Mouse (Mus musculus) limb, embryonic 10.5 days (tissue): ENCODE measurements at regions not wholly inside any gene's neighbourhood (a gene's known extent, or its start where the extent isn't known, plus 50 kb on each side); places are given as distances from the start of the nearest gene placed in this dataset.
"Not testable (repeated sequence)": the region's sequence is repeated elsewhere in the genome, so short reads cannot be mapped to it uniquely, and the experiment has no call there.

Experiments used
- DNase-seq: peaks from one replicate; pipeline ENCODE4 v3.0.0-alpha.2; 2017; ENCODE audit warnings: low spot score
- H3K27ac ChIP-seq: fragments of 300-500 bp; sonication (generic); 2 replicates; pipeline ENCODE4 v1.5.1; 2016; ENCODE audit warnings: mild to moderate bottlenecking
- H3K27me3 ChIP-seq: fragments of 300-500 bp; sonication (generic); 2 replicates; pipeline ENCODE4 v1.6.1; 2016; ENCODE audit warnings: low read depth, mild to moderate bottlenecking; ENCODE audit not compliant: poor library complexity, severe bottlenecking
- H3K36me3 ChIP-seq: fragments of 300-500 bp; sonication (generic); 2 replicates; pipeline ENCODE4 v1.6.1; 2016; ENCODE audit warnings: mild to moderate bottlenecking, moderate library complexity
- H3K4me1 ChIP-seq: fragments of 300-500 bp; sonication (generic); 2 replicates; pipeline ENCODE4 v1.6.1; 2016
- H3K4me3 ChIP-seq: fragments of 300-500 bp; sonication (generic); 2 replicates; pipeline ENCODE4 v1.5.1; 2016; ENCODE audit warnings: mild to moderate bottlenecking, moderate library complexity
- H3K9me3 ChIP-seq: fragments of 300-500 bp; sonication (generic); replicated peaks from 2 replicates; pipeline ENCODE4 v1.6.1; 2016; ENCODE audit warnings: mild to moderate bottlenecking
- WGBS: fragments of 180-500 bp; shearing (Covaris S2); methylation state at CpG from one replicate; pipeline ENCODE4 v1.1.7; 2016; 5-methylcytosine and 5-hydroxymethylcytosine counted together

- 80% methylated on average over 5 of the region's 5 CpGs for WGBS
- H3K36me3 ChIP-seq = no peaks in the 10 kb centered on the region
- no peaks in the 10 kb centered on the region for H3K4me1 ChIP-seq
Observed at GRCm38 (mm10) chr7:87096500-87096899, 100.6 kb downstream of the Vmn2r79 start.

GRCm38 (mm10) chr7:87099611-87100010 lies 103.7 kb downstream of the Vmn2r79 start:
- H3K9me3 ChIP-seq, DNase-seq, H3K4me1 ChIP-seq, H3K27me3 ChIP-seq, H3K4me3 ChIP-seq, H3K27ac ChIP-seq, H3K36me3 ChIP-seq: not testable (repeated sequence)
- 57% methylated on average over 1 of the region's 1 CpGs for WGBS

More at GRCm38 (mm10) chr7:87096500-87096899, 100.6 kb downstream of the Vmn2r79 start:
- no peaks in the 10 kb centered on the region for H3K9me3 ChIP-seq
- H3K4me3 ChIP-seq = no peak overlapping the region
- no peaks in the 10 kb centered on the region for H3K27me3 ChIP-seq
- no peak for DNase-seq
- no peak overlapping the region for H3K27ac ChIP-seq

GRCm38 (mm10) chr7:87100377-87100776 lies 104.5 kb downstream of the Vmn2r79 start:
- H3K4me1 ChIP-seq, DNase-seq, H3K27me3 ChIP-seq, H3K9me3 ChIP-seq, H3K4me3 ChIP-seq, H3K36me3 ChIP-seq, H3K27ac ChIP-seq: not testable (repeated sequence)

GRCm38 (mm10) chr7:87101281-87101680 lies 105.4 kb downstream of the Vmn2r79 start:
- H3K36me3 ChIP-seq, H3K4me3 ChIP-seq, DNase-seq, H3K27ac ChIP-seq, H3K4me1 ChIP-seq, H3K9me3 ChIP-seq, H3K27me3 ChIP-seq: not testable (repeated sequence)
- WGBS = 80% methylated on average over 5 of the region's 5 CpGs

- no peak for DNase-seq
- H3K27ac ChIP-seq = peak overlapping the region; percentile 30; the same call in 1 of the 2 replicates
Observed at GRCm38 (mm10) chr7:87110312-87110984, 114.5 kb downstream of the Vmn2r79 start.

GRCm38 (mm10) chr7:87110985-87111372 lies 115.1 kb downstream of the Vmn2r79 start:
- H3K4me3 ChIP-seq = no peak overlapping the region
- peak overlapping the region; percentile 30; the same call in 1 of the 2 replicates for H3K27ac ChIP-seq
- DNase-seq = no peak

More at GRCm38 (mm10) chr7:87110312-87110984, 114.5 kb downstream of the Vmn2r79 start:
- 35% methylated on average over 3 of the region's 3 CpGs for WGBS
- H3K9me3 ChIP-seq = no peaks in the 10 kb centered on the region
- no peaks in the 10 kb centered on the region for H3K4me1 ChIP-seq
- H3K36me3 ChIP-seq = no peaks in the 10 kb centered on the region
- H3K27me3 ChIP-seq = no peaks in the 10 kb centered on the region
- no peak overlapping the region for H3K4me3 ChIP-seq

GRCm38 (mm10) chr7:87113654-87114053 lies 117.7 kb downstream of the Vmn2r79 start:
- no peaks in the 10 kb centered on the region for H3K9me3 ChIP-seq
- WGBS = 11% methylated on average over 4 of the region's 4 CpGs
- no peaks in the 10 kb centered on the region for H3K27me3 ChIP-seq
- H3K27ac ChIP-seq = no peak overlapping the region
- no peaks in the 10 kb centered on the region for H3K4me1 ChIP-seq
- DNase-seq = peak; percentile 33
- no peak overlapping the region for H3K4me3 ChIP-seq
- no peaks in the 10 kb centered on the region for H3K36me3 ChIP-seq

More at GRCm38 (mm10) chr7:87110985-87111372, 115.1 kb downstream of the Vmn2r79 start:
- 76% methylated on average over 4 of the region's 4 CpGs for WGBS
- Histone ChIP-seq H3K9me3 (no peaks in the 10 kb centered on the region), H3K4me1 (no peaks in the 10 kb centered on the region), H3K27me3 (no peaks in the 10 kb centered on the region), H3K36me3 (no peaks in the 10 kb centered on the region)

GRCm38 (mm10) chr7:87122516-87122915 lies 123.4 kb upstream of the Nox4 start:
- no peaks in the 10 kb centered on the region for H3K9me3 ChIP-seq
- H3K27ac ChIP-seq = no peak overlapping the region
- WGBS = 83% methylated on average over 1 of the region's 1 CpGs
- H3K4me1 ChIP-seq = no peaks in the 10 kb centered on the region
- H3K36me3 ChIP-seq = no peaks in the 10 kb centered on the region
- no peak for DNase-seq
- no peaks in the 10 kb centered on the region for H3K27me3 ChIP-seq
- H3K4me3 ChIP-seq = no peak overlapping the region

GRCm38 (mm10) chr7:87145896-87146295 lies 100.0 kb upstream of the Nox4 start:
- DNase-seq = no peak
- no peaks in the 10 kb centered on the region for H3K27me3 ChIP-seq
- H3K4me3 ChIP-seq = no peak overlapping the region
- H3K27ac ChIP-seq = no peak overlapping the region
- H3K9me3 ChIP-seq = no peaks in the 10 kb centered on the region
- H3K4me1 ChIP-seq = no peaks in the 10 kb centered on the region
- H3K36me3 ChIP-seq = no peaks in the 10 kb centered on the region
- 86% methylated on average over 1 of the region's 1 CpGs for WGBS

GRCm38 (mm10) chr7:87147703-87148102 lies 98.2 kb upstream of the Nox4 start:
- WGBS = 76% methylated on average over 3 of the region's 3 CpGs
- Histone ChIP-seq H3K27me3 (no peaks in the 10 kb centered on the region), H3K9me3 (no peaks in the 10 kb centered on the region), H3K36me3 (no peaks in the 10 kb centered on the region), H3K4me3 (no peak overlapping the region), H3K27ac (no peak overlapping the region), H3K4me1 (no peaks in the 10 kb centered on the region)
- no peak for DNase-seq

- DNase-seq = no peak
- WGBS = 72% methylated on average over 1 of the region's 1 CpGs
Observed at GRCm38 (mm10) chr7:87148681-87149080, 97.2 kb upstream of the Nox4 start.

GRCm38 (mm10) chr7:87150991-87151390 lies 94.9 kb upstream of the Nox4 start:
- Histone ChIP-seq H3K4me3 (no peak overlapping the region), H3K36me3 (no peaks in the 10 kb centered on the region), H3K27ac (no peak overlapping the region), H3K9me3 (no peaks in the 10 kb centered on the region), H3K4me1 (no peaks in the 10 kb centered on the region), H3K27me3 (no peaks in the 10 kb centered on the region)
- DNase-seq = no peak

More at GRCm38 (mm10) chr7:87148681-87149080, 97.2 kb upstream of the Nox4 start:
- Histone ChIP-seq H3K4me1 (no peaks in the 10 kb centered on the region), H3K27me3 (no peaks in the 10 kb centered on the region), H3K9me3 (no peaks in the 10 kb centered on the region), H3K4me3 (no peak overlapping the region), H3K36me3 (no peaks in the 10 kb centered on the region), H3K27ac (no peak overlapping the region)

GRCm38 (mm10) chr7:87186443-87187153 lies 59.3 kb upstream of the Nox4 start:
- Histone ChIP-seq H3K36me3 (no peaks in the 10 kb centered on the region), H3K27ac (no peak overlapping the region), H3K4me1 (no peaks in the 10 kb centered on the region), H3K27me3 (no peaks in the 10 kb centered on the region), H3K9me3 (no peaks in the 10 kb centered on the region), H3K4me3 (no peak overlapping the region)
- 91% methylated on average over 2 of the region's 2 CpGs for WGBS
- DNase-seq = no peak
